Mouse (Mus musculus): Measurements from ENCODE around the gene Col4a3.
A peak's percentile ranks its signal among the peaks of the same experiment; 100 is the strongest.

Gene Col4a3

DNA sequence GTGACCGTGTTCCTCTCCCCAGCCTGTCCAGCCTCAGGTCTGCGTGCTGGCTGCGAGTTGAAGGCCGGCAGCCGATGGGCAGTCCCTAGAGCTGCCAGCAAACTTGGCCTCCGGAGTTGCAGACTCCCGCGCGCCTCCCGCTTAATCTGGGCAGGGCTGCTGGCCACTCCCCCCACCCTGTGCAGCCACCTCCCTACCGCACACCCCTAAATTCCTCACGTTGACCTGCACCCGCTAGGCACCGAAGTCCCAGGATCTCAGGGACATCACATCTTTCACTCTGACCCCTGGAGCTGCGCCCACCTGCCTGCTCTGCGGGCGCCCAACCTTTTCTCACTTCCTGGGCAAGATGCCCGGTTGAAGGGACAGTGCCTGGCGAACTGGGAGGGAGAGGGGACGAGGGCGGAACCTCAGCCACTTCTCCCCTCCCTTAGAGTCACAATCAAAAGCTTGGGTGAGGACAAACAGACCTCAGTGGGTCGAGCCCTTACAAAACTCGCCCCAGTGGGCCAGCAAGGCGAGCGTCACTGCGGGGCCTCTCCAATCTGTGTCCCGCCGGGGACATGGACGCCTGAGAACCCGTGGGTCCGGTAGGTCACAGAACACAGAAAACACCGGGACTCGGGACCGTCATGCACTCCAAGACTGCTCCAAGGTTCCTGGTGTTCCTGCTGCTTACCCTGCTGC is at the start of gene Col4a3, which contains the start of gene Col4a4:
TSS of gene Col4a3 (plus strand) at position 209 of the 687 bp plus-strand sequence.
TSS of gene Col4a4 (minus strand) at position 137 of the 687 bp plus-strand sequence.
- DNase-seq (ENCODE audit: low spot score): no peak

- DNase-seq (ENCODE audit: low spot score): no peak
Observed at GRCm38 (mm10) chr1:82537848-82538247, 48.9 kb upstream of the Col4a3 start.

GRCm38 (mm10) chr1:82540056-82540455 is 46.7 kb upstream of the Col4a3 start:
- DNase-seq (ENCODE audit: low spot score): no peak

- no peak for DNase-seq (ENCODE audit: low spot score)
Observed at GRCm38 (mm10) chr1:82543934-82544333, 42.8 kb upstream of the Col4a3 start.

DNA sequence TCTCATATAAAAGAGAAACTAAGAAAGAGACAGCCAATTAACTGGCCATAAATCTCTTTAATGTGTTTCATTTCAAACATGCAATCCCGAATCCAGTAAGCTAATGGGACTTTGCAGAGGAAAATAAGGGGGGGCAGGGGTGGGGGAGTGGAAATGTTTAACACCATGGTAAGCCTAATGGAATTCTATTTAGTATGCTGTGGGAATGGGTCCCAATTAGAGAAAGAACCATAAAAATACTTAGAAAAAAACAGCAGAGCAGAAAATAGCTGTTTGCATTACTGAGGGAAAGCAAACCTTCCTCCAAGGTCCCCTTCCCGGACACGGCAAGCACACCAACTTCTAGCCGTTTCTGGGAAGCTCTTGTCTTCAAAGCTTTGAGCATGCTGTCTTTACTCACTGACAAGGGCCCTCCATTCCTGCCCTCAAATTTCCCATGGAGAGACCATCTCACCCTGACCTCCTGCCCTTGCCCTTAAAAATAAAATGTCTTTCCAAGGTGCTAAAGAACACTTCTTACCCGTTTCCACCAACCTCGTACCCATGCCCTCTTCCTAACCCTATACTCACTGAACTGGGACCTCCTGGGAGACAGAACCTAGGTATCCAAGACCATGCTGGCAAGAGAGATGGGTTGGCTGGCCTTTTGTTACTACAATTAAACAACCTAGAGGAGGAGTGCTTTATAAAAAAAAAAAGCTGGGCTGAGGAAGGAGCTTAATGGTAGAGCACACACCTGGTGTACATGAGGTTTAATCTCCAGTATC is 42.1 kb upstream of the Col4a3 start:
- DNase-seq (ENCODE audit: low spot score): no peak

- no peak for DNase-seq (ENCODE audit: low spot score)
Observed at GRCm38 (mm10) chr1:82545199-82545960, 41.3 kb upstream of the Col4a3 start.

- DNase-seq (ENCODE audit: low spot score): peak; percentile 13
Observed at GRCm38 (mm10) chr1:82554443-82554850, 32.3 kb upstream of the Col4a3 start.

GRCm38 (mm10) chr1:82554889-82555288 is 31.8 kb upstream of the Col4a3 start:
- DNase-seq (ENCODE audit: low spot score): no peak

DNA sequence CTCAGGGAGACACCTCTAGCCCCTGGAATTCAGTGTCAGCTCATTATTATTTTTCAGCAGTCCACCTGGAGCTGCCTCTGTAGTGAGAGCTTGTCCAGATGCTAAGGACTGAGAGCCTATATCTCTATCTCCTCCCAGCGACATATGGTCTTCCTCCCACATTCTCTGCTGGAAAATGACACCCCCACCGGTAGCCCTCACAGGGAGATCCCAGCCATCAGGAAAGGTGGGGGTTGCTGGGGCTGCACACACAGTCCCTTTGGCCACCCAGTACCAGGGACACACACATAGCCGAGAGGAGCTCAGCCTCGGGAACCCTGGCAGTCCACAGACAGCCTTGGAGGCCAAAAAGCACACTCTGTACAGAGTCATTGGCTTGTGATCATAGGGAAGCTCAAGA is 26.5 kb upstream of the Col4a3 start:
- DNase-seq (ENCODE audit: low spot score): no peak

DNA sequence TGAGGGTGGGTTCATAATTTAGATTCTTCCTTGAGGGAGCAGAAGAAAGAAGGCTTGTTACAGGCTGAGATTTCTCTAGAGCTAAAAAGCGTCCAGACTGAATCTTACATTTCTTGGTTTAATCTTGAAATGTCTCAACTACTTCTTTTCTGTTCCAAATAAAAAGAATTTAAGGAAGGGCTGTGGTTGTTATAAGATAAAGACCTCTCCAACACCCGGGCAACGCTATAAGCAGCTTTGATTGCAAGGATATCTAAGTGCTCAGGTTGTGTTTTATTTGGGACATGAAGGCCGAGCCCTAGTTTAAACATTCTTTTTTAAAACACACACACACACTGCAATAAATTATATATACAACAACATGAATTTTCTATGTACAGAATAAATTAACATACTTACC is 17.3 kb upstream of the Col4a3 start:
- DNase-seq (ENCODE audit: low spot score): no peak

DNA sequence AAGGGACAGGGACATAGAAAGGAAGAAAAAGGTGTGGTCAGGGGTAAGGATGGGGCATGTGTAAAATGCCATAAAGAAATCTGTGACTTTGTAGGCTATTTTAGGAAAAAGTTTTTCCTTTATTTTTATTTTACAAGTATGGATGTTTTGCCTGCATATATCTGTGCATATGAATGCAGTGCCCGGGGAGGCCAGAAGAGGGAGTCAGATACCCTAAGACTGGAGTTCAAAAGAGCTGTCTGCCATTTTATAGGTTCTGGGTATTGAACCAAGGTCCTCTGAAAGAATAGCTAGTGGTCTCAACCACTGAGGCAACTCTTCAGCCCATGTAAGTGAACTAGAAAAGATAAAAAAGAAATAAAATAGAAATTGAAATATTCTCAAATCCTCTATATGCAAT is 15.0 kb upstream of the Col4a3 start:
- DNase-seq (ENCODE audit: low spot score): no peak

DNA sequence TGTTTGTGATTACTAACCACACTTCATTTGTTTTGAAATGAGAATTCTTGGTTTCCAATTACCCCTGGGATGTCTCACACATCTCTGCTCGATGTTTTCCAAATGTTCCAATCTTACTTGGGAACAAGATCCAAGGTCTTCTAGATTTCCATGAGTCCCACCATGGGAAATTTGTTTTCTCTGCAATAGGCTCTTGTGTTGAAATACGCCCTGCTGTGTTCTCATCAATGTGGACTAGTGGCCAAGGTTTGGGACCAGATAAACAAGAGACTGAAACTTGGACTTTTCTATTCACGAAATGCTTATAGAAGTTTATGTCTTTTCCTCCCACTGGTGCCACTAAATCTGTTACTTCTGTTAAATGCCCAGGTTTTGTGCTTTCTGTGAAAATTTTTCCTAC is 11.0 kb upstream of the Col4a3 start:
- no peak for DNase-seq (ENCODE audit: low spot score)

- no peak for DNase-seq (ENCODE audit: low spot score)
Observed at GRCm38 (mm10) chr1:82576182-82576581, 10.5 kb upstream of the Col4a3 start.

- DNase-seq (ENCODE audit: low spot score): no peak
Observed at GRCm38 (mm10) chr1:82577339-82577738, 9.4 kb upstream of the Col4a3 start.

GRCm38 (mm10) chr1:82577915-82578314 is 8.8 kb upstream of the Col4a3 start:
- DNase-seq (ENCODE audit: low spot score): no peak

DNA sequence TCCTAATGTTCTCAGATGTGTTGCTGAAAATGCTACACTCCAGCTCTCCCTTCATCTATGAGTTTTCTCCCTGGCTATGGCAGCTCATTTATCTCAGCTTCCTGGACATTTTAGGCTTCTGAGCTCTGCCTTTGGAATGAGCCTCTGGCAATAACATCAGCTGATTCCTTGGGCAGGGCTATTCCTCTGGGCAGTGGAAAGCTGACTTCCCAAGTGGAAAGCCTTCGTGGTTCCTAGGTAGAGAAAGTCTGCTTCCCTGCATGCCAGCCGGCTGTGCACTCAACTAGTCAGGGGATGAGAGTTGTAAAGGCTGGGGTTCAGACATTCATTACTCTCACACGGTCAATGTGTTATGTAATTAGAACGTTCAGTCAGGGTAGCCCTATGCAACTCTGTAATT is 8.4 kb upstream of the Col4a3 start:
- no peak for DNase-seq (ENCODE audit: low spot score)

DNA sequence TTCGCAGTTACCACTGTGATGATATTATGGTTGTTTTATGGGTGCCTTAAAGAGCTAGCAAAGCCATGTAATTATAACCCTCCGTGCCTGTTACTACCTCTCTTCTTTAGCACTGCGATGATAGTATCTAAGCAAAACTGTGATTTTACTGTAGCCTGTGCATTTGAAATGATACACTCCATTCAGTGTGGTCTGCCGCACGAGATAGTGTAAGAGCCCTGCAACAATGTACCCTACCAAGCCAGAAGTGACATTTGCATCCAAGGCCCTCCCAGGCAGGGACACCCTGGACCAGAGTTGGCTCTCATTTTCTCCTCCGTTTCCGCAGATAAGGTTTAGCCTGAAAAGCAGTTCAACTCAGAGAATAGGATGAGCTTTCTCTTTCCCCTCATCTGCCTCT is 740 bp upstream of the Col4a3 start:
- no peak for DNase-seq (ENCODE audit: low spot score)

DNA sequence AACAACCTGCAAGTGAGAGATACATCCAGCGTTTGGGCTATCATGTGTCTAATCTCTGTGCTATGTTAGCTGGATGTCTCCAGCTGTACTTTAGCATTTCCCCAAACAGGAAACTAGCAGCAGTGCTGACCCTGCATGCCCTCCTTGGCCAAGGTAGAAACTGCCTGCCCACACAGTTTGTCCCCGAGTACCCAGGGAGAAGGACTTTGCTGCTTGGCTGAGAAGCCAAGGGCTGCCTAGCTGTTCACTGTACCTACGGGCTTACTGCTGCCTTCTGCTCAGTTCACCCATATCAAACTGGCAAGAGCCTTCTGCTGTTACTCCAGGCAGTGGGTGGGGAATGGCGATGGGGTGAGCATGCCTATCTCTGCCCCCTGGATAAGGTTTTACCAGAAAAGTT is 3.5 kb downstream of the Col4a3 start:
- no peak for DNase-seq (ENCODE audit: low spot score)

DNA sequence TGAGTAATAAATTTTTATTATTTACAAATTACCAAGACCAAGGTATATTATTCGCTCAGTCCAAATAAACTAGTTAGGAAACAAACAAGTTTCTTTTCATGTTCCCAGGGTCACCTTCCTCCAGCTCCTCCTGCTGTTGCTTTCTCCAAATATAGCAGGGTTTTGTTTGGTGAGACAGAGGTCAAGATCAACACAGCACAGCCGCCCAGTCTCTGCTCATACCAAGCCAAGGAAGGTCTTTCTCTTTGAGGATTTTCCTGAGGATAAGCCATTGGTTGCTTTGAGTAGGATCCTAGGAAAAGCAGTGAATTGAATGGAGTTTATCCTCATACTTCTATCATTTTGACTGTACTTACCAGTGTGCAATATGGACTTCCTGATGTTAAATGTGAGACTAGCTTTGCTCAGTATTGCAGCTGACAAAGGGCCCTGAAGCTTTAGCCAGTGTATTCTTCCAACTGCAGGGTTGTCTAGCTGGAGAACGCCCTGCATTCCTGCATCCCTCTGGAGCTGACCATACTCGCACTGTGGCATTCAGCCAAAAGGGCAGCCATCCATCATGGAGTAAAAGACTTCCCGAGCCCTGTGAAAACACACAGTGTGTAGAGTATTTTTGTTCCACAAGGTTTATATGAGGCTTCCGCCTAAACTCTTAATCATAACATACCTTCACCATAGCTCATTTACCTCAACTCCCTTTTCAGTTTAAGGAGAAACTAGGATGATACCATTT is 10.3 kb downstream of the Col4a3 start:
- no peak for DNase-seq (ENCODE audit: low spot score)

GRCm38 (mm10) chr1:82603198-82603950 is 16.7 kb downstream of the Col4a3 start:
- DNase-seq (ENCODE audit: low spot score): no peak

DNA sequence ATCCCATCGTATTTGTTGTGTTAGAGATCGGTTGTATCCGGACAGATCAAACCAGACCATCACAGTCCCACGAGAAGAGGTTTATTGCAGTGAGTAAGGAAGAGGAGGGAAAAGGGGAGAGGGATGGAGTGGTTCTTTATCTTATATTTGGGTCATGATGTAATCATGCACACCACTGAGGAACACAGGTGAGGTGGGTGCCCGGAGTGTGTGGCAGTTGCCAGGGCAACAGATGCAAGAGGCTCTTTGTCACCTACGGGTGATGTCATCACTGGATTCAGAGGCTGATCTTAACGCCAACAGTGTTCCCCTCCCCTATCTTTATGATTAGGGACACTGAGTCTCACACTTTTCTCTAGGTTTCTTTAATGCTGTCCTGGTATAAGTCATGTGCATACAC is 18.6 kb downstream of the Col4a3 start:
- DNase-seq (ENCODE audit: low spot score): no peak
